Mouse (Mus musculus) gastrocnemius, postnatal 36 days (tissue): ENCODE measurements around the gene L1td1. TPM values are rescaled to one million over a fixed set of nuclear protein-coding genes. Genes with fewer than 3 reads are reported as not detected.

Experiments
- total RNA-seq, 2 experiments: library from RNA; stranded (reverse); gene quantifications; 2 replicates each; pipeline ENCODE4 v1.2.3; 2021

The L1td1 gene
- total RNA-seq, 2 experiments from 2014 or later, result not detected

Other genes starting within 250 kb of the L1td1 start
- gene Kank4, start 90.8 kb downstream of the L1td1 start, total RNA-seq, result 1 to 10 TPM in 1 of 2 experiments, under 1 TPM in 1; 0.87 to 1.4 TPM
- gene I0C0044D17Rik, start 97.1 kb downstream of the L1td1 start, total RNA-seq, result not detected
- 1 to 10 TPM; 8.2 to 9.1 TPM for gene Usp1, start 197.1 kb downstream of the L1td1 start, total RNA-seq